Comparison of ENCODE assay signal across 7 mouse cellular contexts in the genomic region with DNA sequence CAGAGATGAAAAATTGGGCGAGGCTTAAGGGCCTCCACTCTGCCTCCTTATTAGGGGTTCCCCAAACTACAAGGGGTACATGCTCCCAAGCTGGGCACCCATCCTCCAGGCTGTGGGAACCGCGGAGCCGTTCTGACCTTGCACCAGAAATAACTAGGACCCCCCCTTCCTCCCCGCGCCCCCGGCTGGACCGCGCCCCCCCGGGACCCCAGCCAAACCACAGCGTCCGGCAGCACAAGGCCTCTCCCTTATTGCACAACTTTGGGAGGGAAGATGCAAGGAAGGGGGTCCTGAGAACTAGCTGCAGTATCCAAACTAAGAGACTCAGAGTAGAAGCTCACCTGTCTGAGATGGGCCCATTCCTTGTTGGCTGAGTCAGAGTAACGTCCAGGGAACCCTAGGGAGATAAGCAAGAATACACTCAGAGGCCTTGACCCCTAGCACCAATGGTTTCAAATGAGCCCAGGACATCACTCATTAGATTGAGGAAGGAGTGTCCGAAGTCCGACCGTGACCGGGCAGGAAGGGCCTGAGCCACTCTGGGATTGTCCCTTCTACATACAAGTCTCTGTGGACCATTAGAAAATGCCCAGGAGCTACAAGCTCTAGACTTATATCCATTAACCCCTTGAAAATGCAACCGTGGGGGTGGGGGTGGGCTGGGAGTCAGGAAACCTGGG. TPM values are rescaled to one million over a fixed set of nuclear protein-coding genes. Genes with fewer than 3 reads are reported as not detected.
A peak's percentile ranks its signal among the peaks of the same experiment; 100 is the strongest.
DNase-seq lines count a peak whose midpoint lies in the region; ATAC-seq and TF ChIP-seq lines count a peak whose summit lies in the region.

No protein-coding gene starts in this region.

- DNase-seq in neural tube, embryonic 10.5 days (ENCODE audit: extremely low spot score, low spot score): no peak
- DNase-seq in stomach, postnatal 0 days (ENCODE audit: low spot score): no peak
- DNase-seq in thymus, adult 2 months: no peak

- 62% methylated on average over 18 of the region's 18 CpGs for WGBS in neural tube, embryonic 12.5 days
- WGBS in heart, embryonic 16.5 days: 66% methylated on average over 18 of the region's 18 CpGs
- WGBS in limb, embryonic 12.5 days: 67% methylated on average over 18 of the region's 18 CpGs
- WGBS in stomach, postnatal 0 days: 57% methylated on average over 18 of the region's 18 CpGs
- WGBS in thymus, adult 2 months: 31% methylated on average over 18 of the region's 18 CpGs

- peak overlapping the region; percentile 86 for H3K4me2 ChIP-seq in neural tube, embryonic 12.5 days (replicated peaks)
- H3K4me2 ChIP-seq in heart, embryonic 16.5 days (ENCODE audit: low read depth, low read length): peak overlapping the region; percentile 67
- H3K4me2 ChIP-seq in limb, embryonic 12.5 days: no peak overlapping the region
- H3K4me2 ChIP-seq in stomach, postnatal 0 days (replicated peaks; ENCODE audit: low read depth): peak overlapping the region; percentile 80

- H3K4me3 ChIP-seq in neural tube, embryonic 12.5 days: no peak overlapping the region
- H3K4me3 ChIP-seq in heart, embryonic 16.5 days (ENCODE audit: low read length): no peak overlapping the region
- peak overlapping the region; percentile 66; the same call in 1 of the 2 replicates for H3K4me3 ChIP-seq in limb, embryonic 12.5 days (replicated peaks)
- peak overlapping the region; percentile 83 for H3K4me3 ChIP-seq in stomach, postnatal 0 days (ENCODE audit: low read depth, low read length)
- no peak overlapping the region for H3K4me3 ChIP-seq in thymus, adult 2 months (ENCODE audit: control insufficient read depth, insufficient read depth, low read length)

- peaks cover 20% of the 10 kb centered on the region for H3K36me3 ChIP-seq in neural tube, embryonic 12.5 days
- peaks cover 40% of the 10 kb centered on the region for H3K36me3 ChIP-seq in heart, embryonic 16.5 days (ENCODE audit: control insufficient read depth, insufficient read depth)
- peaks cover 9% of the 10 kb centered on the region; the same call in 1 of the 2 replicates for H3K36me3 ChIP-seq in limb, embryonic 12.5 days
- H3K36me3 ChIP-seq in stomach, postnatal 0 days (ENCODE audit: control insufficient read depth, insufficient read depth, low read length): peaks cover 32% of the 10 kb centered on the region
- H3K36me3 ChIP-seq in thymus, adult 2 months (ENCODE audit: control insufficient read depth, insufficient read depth, low read length): no peaks in the 10 kb centered on the region

- no peak for TF ChIP-seq CTCF in stomach, postnatal 0 days (IDR thresholded peaks at IDR 0.05; ENCODE audit: low read depth)
- no peak for TF ChIP-seq CTCF in thymus, adult 2 months (IDR thresholded peaks at IDR 0.05; ENCODE audit: borderline replicate concordance, control insufficient read depth, extremely low read depth, insufficient read depth, low read length, poor library complexity)

- no peak for TF ChIP-seq POLR2A in thymus, adult 2 months (IDR thresholded peaks at IDR 0.05; ENCODE audit: control insufficient read depth, extremely low read depth, insufficient read depth, low read length, poor library complexity)

- H3K4me1 ChIP-seq in neural tube, embryonic 12.5 days: peaks cover 47% of the 10 kb centered on the region
- H3K4me1 ChIP-seq in heart, embryonic 16.5 days (ENCODE audit: control insufficient read depth, insufficient read depth, low read length): peaks cover 35% of the 10 kb centered on the region
- peaks cover 50% of the 10 kb centered on the region for H3K4me1 ChIP-seq in limb, embryonic 12.5 days (replicated peaks)
- peaks cover 9% of the 10 kb centered on the region for H3K4me1 ChIP-seq in stomach, postnatal 0 days (replicated peaks; ENCODE audit: control insufficient read depth, insufficient read depth)
- H3K4me1 ChIP-seq in thymus, adult 2 months (replicated peaks; ENCODE audit: control insufficient read depth, insufficient read depth, low read length): peaks cover 16% of the 10 kb centered on the region

- no peak overlapping the region for H3K27ac ChIP-seq in neural tube, embryonic 12.5 days
- H3K27ac ChIP-seq in heart, embryonic 16.5 days (ENCODE audit: low read length): no peak overlapping the region
- H3K27ac ChIP-seq in limb, embryonic 12.5 days: no peak overlapping the region
- peak overlapping the region; percentile 13; the same call in 1 of the 2 replicates for H3K27ac ChIP-seq in stomach, postnatal 0 days (replicated peaks)
- no peak overlapping the region for H3K27ac ChIP-seq in thymus, adult 2 months (ENCODE audit: control insufficient read depth, insufficient read depth, low read length)

- H3K27me3 ChIP-seq in neural tube, embryonic 12.5 days (replicated peaks): peaks cover 75% of the 10 kb centered on the region
- peaks cover 23% of the 10 kb centered on the region for H3K27me3 ChIP-seq in heart, embryonic 16.5 days (ENCODE audit: control insufficient read depth, insufficient read depth, low read length)
- H3K27me3 ChIP-seq in limb, embryonic 12.5 days: peaks cover 87% of the 10 kb centered on the region
- no peaks in the 10 kb centered on the region for H3K27me3 ChIP-seq in stomach, postnatal 0 days (ENCODE audit: control insufficient read depth, insufficient read depth, low read length)
- peaks cover 30% of the 10 kb centered on the region for H3K27me3 ChIP-seq in thymus, adult 2 months (ENCODE audit: control insufficient read depth, insufficient read depth, low read length)

- no peaks in the 10 kb centered on the region for H3K9me3 ChIP-seq in neural tube, embryonic 12.5 days
- H3K9me3 ChIP-seq in heart, embryonic 16.5 days (replicated peaks; ENCODE audit: control insufficient read depth, low read length): no peaks in the 10 kb centered on the region
- no peaks in the 10 kb centered on the region for H3K9me3 ChIP-seq in limb, embryonic 12.5 days
- no peaks in the 10 kb centered on the region for H3K9me3 ChIP-seq in stomach, postnatal 0 days (ENCODE audit: control insufficient read depth, low read length)

- TF ChIP-seq EP300 in stomach, postnatal 0 days (optimal IDR thresholded peaks at IDR 0.05): no peak

- H3K9ac ChIP-seq in neural tube, embryonic 12.5 days: no peak overlapping the region
- H3K9ac ChIP-seq in heart, embryonic 16.5 days (ENCODE audit: low read length): no peak overlapping the region
- no peak overlapping the region for H3K9ac ChIP-seq in limb, embryonic 12.5 days (replicated peaks)
- peak overlapping the region; percentile 82 for H3K9ac ChIP-seq in stomach, postnatal 0 days (ENCODE audit: low read length)

- ATAC-seq in neural tube, embryonic 12.5 days (ENCODE audit: low FRiP score, low read depth): no peak
- no peak for ATAC-seq in heart, embryonic 16.5 days (replicated peaks; ENCODE audit: extremely low read depth, insufficient read depth, low FRiP score)
- ATAC-seq in limb, embryonic 12.5 days (ENCODE audit: insufficient number of reproducible peaks, insufficient read depth, low FRiP score, low TSS enrichment, low read depth): no peak
- no peak for ATAC-seq in stomach, postnatal 0 days (ENCODE audit: low FRiP score, low TSS enrichment)
- no peak for ATAC-seq in erythroid progenitor cell, adult 5-6 weeks (replicated peaks; ENCODE audit: low FRiP score, poor library complexity, severe bottlenecking)

RNA-seq across cellular contexts. Expression of a gene that starts 1.9 kb away (rescaled TPM):
- polyA plus RNA-seq in neural tube, embryonic 12.5 days (2016; fragmentation: Nextera tagmentation; extraction: Ambion mirVana): 1.7 and 2.2 TPM in 2 replicates
- polyA plus RNA-seq in heart, embryonic 16.5 days (2015; fragmentation: Nextera tagmentation; extraction: Ambion mirVana): 0.89 and 1.0 TPM in 2 replicates
- 0.24 and 0.27 TPM in 2 replicates for polyA plus RNA-seq in limb, embryonic 12.5 days (2016; fragmentation: Nextera tagmentation; extraction: Ambion mirVana)
- 0.52 and 0.94 TPM in 2 replicates for polyA plus RNA-seq in stomach, postnatal 0 days (2015; fragmentation: Nextera tagmentation; extraction: Ambion mirVana)
- 4.5 and 5.3 TPM in 2 replicates for polyA plus RNA-seq in thymus, adult 2 months (2012; rRNA removed)
- not detected in 2 replicates for total RNA-seq in erythroid progenitor cell, adult 5-6 weeks (2015; ENCODE audit: low replicate concordance)
- not detected in 2 replicates for total RNA-seq in erythroid progenitor cell, adult 5-6 weeks (2017; ENCODE audit: low replicate concordance)

RNA-seq across cellular contexts. Expression of a gene that starts 2.7 kb away (rescaled TPM):
- polyA plus RNA-seq in neural tube, embryonic 12.5 days (2016; fragmentation: Nextera tagmentation; extraction: Ambion mirVana): 16.1 and 17.1 TPM in 2 replicates
- 8.7 and 11.5 TPM in 2 replicates for polyA plus RNA-seq in heart, embryonic 16.5 days (2015; fragmentation: Nextera tagmentation; extraction: Ambion mirVana)
- 5.3 and 7.0 TPM in 2 replicates for polyA plus RNA-seq in limb, embryonic 12.5 days (2016; fragmentation: Nextera tagmentation; extraction: Ambion mirVana)
- polyA plus RNA-seq in stomach, postnatal 0 days (2015; fragmentation: Nextera tagmentation; extraction: Ambion mirVana): 23.8 and 25.6 TPM in 2 replicates
- 11.9 and 12.1 TPM in 2 replicates for polyA plus RNA-seq in thymus, adult 2 months (2012; rRNA removed)
- not detected in 2 replicates for total RNA-seq in erythroid progenitor cell, adult 5-6 weeks (2015; ENCODE audit: low replicate concordance)
- not detected in 2 replicates for total RNA-seq in erythroid progenitor cell, adult 5-6 weeks (2017; ENCODE audit: low replicate concordance)

RNA-seq across cellular contexts. Expression of a gene that starts 6.8 kb away (rescaled TPM):
- 0.29 and 0.37 TPM in 2 replicates for polyA plus RNA-seq in neural tube, embryonic 12.5 days (2016; fragmentation: Nextera tagmentation; extraction: Ambion mirVana)
- 0.16 and 0.60 TPM in 2 replicates for polyA plus RNA-seq in heart, embryonic 16.5 days (2015; fragmentation: Nextera tagmentation; extraction: Ambion mirVana)
- 0.24 TPM in 1 of 2 replicates, not detected in the other for polyA plus RNA-seq in limb, embryonic 12.5 days (2016; fragmentation: Nextera tagmentation; extraction: Ambion mirVana)
- polyA plus RNA-seq in stomach, postnatal 0 days (2015; fragmentation: Nextera tagmentation; extraction: Ambion mirVana): 0.16 and 0.24 TPM in 2 replicates
- polyA plus RNA-seq in thymus, adult 2 months (2012; rRNA removed): 2.9 and 3.9 TPM in 2 replicates
- total RNA-seq in erythroid progenitor cell, adult 5-6 weeks (2015; ENCODE audit: low replicate concordance): not detected in 2 replicates
- not detected in 2 replicates for total RNA-seq in erythroid progenitor cell, adult 5-6 weeks (2017; ENCODE audit: low replicate concordance)

RNA-seq across cellular contexts. Expression of a gene that starts 12.7 kb away (rescaled TPM):
- polyA plus RNA-seq in neural tube, embryonic 12.5 days (2016; fragmentation: Nextera tagmentation; extraction: Ambion mirVana): 13.4 and 15.1 TPM in 2 replicates
- 3.0 and 3.3 TPM in 2 replicates for polyA plus RNA-seq in heart, embryonic 16.5 days (2015; fragmentation: Nextera tagmentation; extraction: Ambion mirVana)
- 6.3 and 6.4 TPM in 2 replicates for polyA plus RNA-seq in limb, embryonic 12.5 days (2016; fragmentation: Nextera tagmentation; extraction: Ambion mirVana)
- polyA plus RNA-seq in stomach, postnatal 0 days (2015; fragmentation: Nextera tagmentation; extraction: Ambion mirVana): 3.0 and 3.1 TPM in 2 replicates
- polyA plus RNA-seq in thymus, adult 2 months (2012; rRNA removed): 2.6 and 3.3 TPM in 2 replicates
- total RNA-seq in erythroid progenitor cell, adult 5-6 weeks (2015; ENCODE audit: low replicate concordance): not detected in 2 replicates
- not detected in 2 replicates for total RNA-seq in erythroid progenitor cell, adult 5-6 weeks (2017; ENCODE audit: low replicate concordance)

RNA-seq across cellular contexts. Expression of a gene that starts 48.7 kb away (rescaled TPM):
- 87.5 and 93.5 TPM in 2 replicates for polyA plus RNA-seq in neural tube, embryonic 12.5 days (2016; fragmentation: Nextera tagmentation; extraction: Ambion mirVana)
- 70.9 and 72.6 TPM in 2 replicates for polyA plus RNA-seq in heart, embryonic 16.5 days (2015; fragmentation: Nextera tagmentation; extraction: Ambion mirVana)
- polyA plus RNA-seq in limb, embryonic 12.5 days (2016; fragmentation: Nextera tagmentation; extraction: Ambion mirVana): 87.6 and 90.7 TPM in 2 replicates
- 29.7 and 29.8 TPM in 2 replicates for polyA plus RNA-seq in stomach, postnatal 0 days (2015; fragmentation: Nextera tagmentation; extraction: Ambion mirVana)
- 50.3 and 67.4 TPM in 2 replicates for polyA plus RNA-seq in thymus, adult 2 months (2012; rRNA removed)
- 29.3 and 38.2 TPM in 2 replicates for total RNA-seq in erythroid progenitor cell, adult 5-6 weeks (2015; ENCODE audit: low replicate concordance)
- total RNA-seq in erythroid progenitor cell, adult 5-6 weeks (2017; ENCODE audit: low replicate concordance): 30.8 and 40.7 TPM in 2 replicates

Comparison
In these comparisons a context has a peak if more than half of its experiments do, and no peak if none do; other contexts are left out.
1. H3K4me3 ChIP-seq: peak in limb, embryonic 12.5 days (single experiment) and stomach, postnatal 0 days (single experiment); none in neural tube, embryonic 12.5 days (single experiment), heart, embryonic 16.5 days (single experiment) and thymus, adult 2 months (single experiment).